Mouse (Mus musculus) stomach, embryonic 15.5 days (tissue): ENCODE measurements at regions not wholly inside any gene's neighbourhood (a gene's known extent, or its start where the extent isn't known, plus 50 kb on each side); places are given as distances from the start of the nearest gene placed in this dataset.
"Not testable (repeated sequence)": the region's sequence is repeated elsewhere in the genome, so short reads cannot be mapped to it uniquely, and the experiment has no call there.

ENCODE experiments used
- ATAC-seq: fragments of 200-750 bp; cut with Nextera tagmentation; 2 replicates; pipeline ENCODE4 v1.8.0; 2017; ENCODE audit warnings: low read depth, moderate number of reproducible peaks, moderate TSS enrichment; ENCODE audit not compliant: insufficient read depth, low FRiP score
- H3K27ac ChIP-seq: fragments of 300-500 bp; sonication (generic); 2 replicates; pipeline ENCODE4 v1.5.1; 2015; ENCODE audit warnings: mild to moderate bottlenecking, inconsistent platforms
- H3K27me3 ChIP-seq: fragments of 300-500 bp; sonication (generic); replicated peaks from 2 replicates; pipeline ENCODE4 v1.6.1; 2015; ENCODE audit warnings: inconsistent platforms
- H3K36me3 ChIP-seq: fragments of 300-500 bp; sonication (generic); 2 replicates; pipeline ENCODE4 v1.6.1; 2015; ENCODE audit warnings: inconsistent platforms
- H3K4me1 ChIP-seq: fragments of 300-500 bp; sonication (generic); 2 replicates; pipeline ENCODE4 v1.6.1; 2015; ENCODE audit warnings: inconsistent platforms
- H3K4me2 ChIP-seq: fragments of 300-500 bp; sonication (generic); 2 replicates; pipeline ENCODE4 v1.6.1; 2015; ENCODE audit warnings: mild to moderate bottlenecking, inconsistent platforms
- H3K4me3 ChIP-seq: fragments of 300-500 bp; sonication (generic); replicated peaks from 2 replicates; pipeline ENCODE4 v1.5.1; 2015; ENCODE audit warnings: inconsistent platforms
- H3K9ac ChIP-seq: fragments of 300-500 bp; sonication (generic); 2 replicates; pipeline ENCODE4 v1.6.1; 2015; ENCODE audit warnings: inconsistent platforms
- H3K9me3 ChIP-seq: fragments of 300-500 bp; sonication (generic); 2 replicates; pipeline ENCODE4 v1.6.1; 2016; ENCODE audit warnings: inconsistent platforms
- WGBS: fragments of 180-500 bp; shearing (Covaris S2); methylation state at CpG from one replicate; pipeline ENCODE4 v1.1.7; 2015; 5-methylcytosine and 5-hydroxymethylcytosine counted together

DNA sequence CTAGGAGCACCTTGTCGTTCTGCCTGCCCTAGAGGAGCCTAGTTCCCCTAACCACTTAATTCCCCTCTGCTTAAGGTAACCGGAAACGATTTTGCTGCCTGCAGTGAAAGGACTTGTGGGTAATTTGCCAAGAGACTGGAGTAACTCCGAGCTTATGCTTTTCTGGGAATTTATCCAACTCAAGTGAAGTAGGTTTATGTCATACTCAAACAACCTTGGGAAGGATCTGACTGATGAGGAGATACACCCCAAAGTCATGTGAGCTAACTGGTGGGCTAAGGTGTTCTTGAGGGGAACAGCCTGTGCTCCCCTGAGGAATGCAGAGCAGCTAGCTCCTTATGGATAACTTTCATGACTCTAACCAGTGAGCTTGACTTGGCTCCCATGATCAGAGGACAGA lies 155.7 kb upstream of the Ttc29 start:
- Histone ChIP-seq H3K4me3 (no peak overlapping the region), H3K9ac (no peak overlapping the region), H3K4me2 (no peak overlapping the region), H3K9me3 (no peaks in the 10 kb centered on the region), H3K4me1 (no peaks in the 10 kb centered on the region; the same call in 1 of the 2 replicates), H3K27me3 (no peaks in the 10 kb centered on the region), H3K27ac (no peak overlapping the region), H3K36me3 (no peaks in the 10 kb centered on the region)
- peak; percentile 35; the same call in 1 of the 2 replicates for ATAC-seq
- whole genome bisulfite sequencing = 49% methylated on average over 4 of the region's 4 CpGs

- H3K36me3 ChIP-seq = no peaks in the 10 kb centered on the region
- no peaks in the 10 kb centered on the region for H3K9me3 ChIP-seq
- no peak overlapping the region for H3K4me2 ChIP-seq
- no peaks in the 10 kb centered on the region for H3K27me3 ChIP-seq
- H3K4me1 ChIP-seq = no peaks in the 10 kb centered on the region
- H3K4me3 ChIP-seq = no peak overlapping the region
- no peak overlapping the region for H3K27ac ChIP-seq
- 44% methylated on average over 9 of the region's 9 CpGs for WGBS
- ATAC-seq = no peak
- H3K9ac ChIP-seq = no peak overlapping the region
Measured at GRCm38 (mm10) chr8:78061827-78062719, 151.0 kb upstream of the Ttc29 start.

- ATAC-seq = no peak
- no peak overlapping the region for H3K27ac ChIP-seq
- H3K36me3 ChIP-seq = no peaks in the 10 kb centered on the region
- no peak overlapping the region for H3K9ac ChIP-seq
- peak overlapping the region; percentile 14; the same call in 1 of the 2 replicates for H3K4me3 ChIP-seq
- H3K4me2 ChIP-seq = peak overlapping the region; percentile 49
- peaks cover 5% of the 10 kb centered on the region for H3K27me3 ChIP-seq
- 7% methylated on average over 13 of the region's 13 CpGs for WGBS
- H3K9me3 ChIP-seq = no peaks in the 10 kb centered on the region
- no peaks in the 10 kb centered on the region for H3K4me1 ChIP-seq
Measured at GRCm38 (mm10) chr8:78063529-78063928, 149.6 kb upstream of the Ttc29 start.

- H3K9ac ChIP-seq = no peak overlapping the region
- no peak for ATAC-seq
- peaks cover 5% of the 10 kb centered on the region for H3K27me3 ChIP-seq
- no peaks in the 10 kb centered on the region for H3K36me3 ChIP-seq
- WGBS = 29% methylated on average over 13 of the region's 13 CpGs
- no peaks in the 10 kb centered on the region for H3K9me3 ChIP-seq
- no peaks in the 10 kb centered on the region for H3K4me1 ChIP-seq
- H3K4me3 ChIP-seq = peak overlapping the region; percentile 14; the same call in 1 of the 2 replicates
- no peak overlapping the region for H3K27ac ChIP-seq
- peak overlapping the region; percentile 49 for H3K4me2 ChIP-seq
Measured at GRCm38 (mm10) chr8:78064161-78064560, 148.9 kb upstream of the Ttc29 start.

GRCm38 (mm10) chr8:78065890-78066493 lies 147.1 kb upstream of the Ttc29 start:
- H3K9me3 ChIP-seq = no peaks in the 10 kb centered on the region
- 42% methylated on average over 10 of the region's 10 CpGs for WGBS

GRCm38 (mm10) chr8:78068087-78068910 lies 144.8 kb upstream of the Ttc29 start:
- H3K27ac ChIP-seq = no peak overlapping the region

More at GRCm38 (mm10) chr8:78065890-78066493, 147.1 kb upstream of the Ttc29 start:
- ATAC-seq = no peak
- Histone ChIP-seq H3K4me3 (no peak overlapping the region), H3K27me3 (peaks cover 5% of the 10 kb centered on the region), H3K9ac (no peak overlapping the region), H3K36me3 (no peaks in the 10 kb centered on the region), H3K27ac (no peak overlapping the region), H3K4me2 (no peak overlapping the region), H3K4me1 (no peaks in the 10 kb centered on the region)

DNA sequence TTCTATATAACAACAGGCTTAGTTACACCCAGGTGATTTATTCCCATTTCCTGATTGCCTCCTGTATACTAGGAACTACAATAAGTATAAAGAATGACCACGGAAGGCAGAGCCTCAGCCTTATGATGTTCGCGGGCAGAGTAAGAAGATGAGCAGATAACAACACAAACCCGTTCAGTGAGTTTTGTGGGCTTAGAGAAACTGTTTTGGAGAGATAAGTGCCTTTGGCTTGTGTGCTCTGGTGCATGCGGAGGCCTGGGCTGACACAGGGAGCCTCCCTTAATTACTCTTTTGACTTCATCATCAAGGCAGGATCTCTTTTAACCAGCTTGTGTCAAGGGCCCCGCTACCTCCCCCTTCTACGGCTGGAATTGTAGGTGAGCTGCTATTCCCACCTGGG lies 139.3 kb upstream of the Ttc29 start:
- no peaks in the 10 kb centered on the region for H3K4me1 ChIP-seq
- ATAC-seq = no peak
- H3K4me2 ChIP-seq = no peak overlapping the region
- no peak overlapping the region for H3K27ac ChIP-seq
- H3K27me3 ChIP-seq = no peaks in the 10 kb centered on the region
- H3K9me3 ChIP-seq = no peaks in the 10 kb centered on the region
- no peak overlapping the region for H3K9ac ChIP-seq
- H3K36me3 ChIP-seq = no peaks in the 10 kb centered on the region
- 71% methylated on average over 7 of the region's 7 CpGs for WGBS
- no peak overlapping the region for H3K4me3 ChIP-seq

More at GRCm38 (mm10) chr8:78068087-78068910, 144.8 kb upstream of the Ttc29 start:
- no peak overlapping the region for H3K9ac ChIP-seq
- 31% methylated on average over 13 of the region's 13 CpGs for WGBS
- H3K36me3 ChIP-seq = no peaks in the 10 kb centered on the region
- peaks cover 5% of the 10 kb centered on the region for H3K27me3 ChIP-seq
- no peaks in the 10 kb centered on the region for H3K9me3 ChIP-seq
- H3K4me2 ChIP-seq = no peak overlapping the region
- no peak overlapping the region for H3K4me3 ChIP-seq
- no peaks in the 10 kb centered on the region for H3K4me1 ChIP-seq
- no peak for ATAC-seq

DNA sequence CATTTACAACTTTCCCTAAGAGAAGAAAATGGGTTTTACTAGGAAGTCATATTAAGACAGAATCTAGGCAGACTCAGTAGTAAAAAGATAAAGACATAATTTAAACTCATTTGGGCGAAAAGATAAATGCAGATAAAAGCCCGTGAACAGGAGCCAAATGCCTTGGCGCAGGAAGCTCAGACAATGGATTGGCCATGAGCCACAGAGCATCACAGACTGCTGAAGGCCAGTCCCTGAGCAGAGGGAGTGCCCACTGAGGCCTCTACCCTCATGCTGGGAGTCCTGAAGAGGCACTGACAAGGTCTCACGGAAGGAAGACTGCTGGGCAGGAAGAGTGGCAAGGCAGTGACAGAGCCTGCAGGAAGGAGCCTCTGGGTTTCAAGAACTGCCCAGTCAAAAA lies 136.0 kb upstream of the Ttc29 start:
- Histone ChIP-seq H3K36me3 (no peaks in the 10 kb centered on the region), H3K9ac (no peak overlapping the region), H3K27me3 (no peaks in the 10 kb centered on the region), H3K27ac (no peak overlapping the region), H3K4me3 (no peak overlapping the region), H3K9me3 (no peaks in the 10 kb centered on the region), H3K4me1 (no peaks in the 10 kb centered on the region), H3K4me2 (no peak overlapping the region)
- ATAC-seq = no peak
- 34% methylated on average over 4 of the region's 4 CpGs for whole genome bisulfite sequencing

DNA sequence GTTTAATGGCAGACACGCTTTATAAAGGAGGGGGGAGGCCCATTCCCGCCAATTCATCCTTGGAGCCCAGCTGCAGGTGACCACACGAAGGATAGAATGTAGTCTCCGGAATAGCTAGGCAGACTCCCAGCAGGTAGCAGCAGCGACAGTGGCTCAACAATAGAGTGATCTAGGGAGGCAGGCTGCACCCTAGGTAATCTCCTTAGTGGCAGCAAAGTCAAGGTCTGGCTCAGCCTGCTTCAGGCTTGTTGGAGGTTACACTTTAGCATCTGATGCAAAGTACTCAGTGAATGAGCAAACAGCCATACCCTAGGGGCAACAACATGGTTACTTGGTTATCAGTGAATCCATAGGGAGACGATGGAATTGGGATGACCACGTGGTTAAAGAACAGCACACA lies 131.7 kb upstream of the Ttc29 start:
- H3K36me3 ChIP-seq, H3K9ac ChIP-seq, H3K27me3 ChIP-seq, H3K4me3 ChIP-seq, H3K4me1 ChIP-seq, H3K9me3 ChIP-seq, H3K27ac ChIP-seq, ATAC-seq, H3K4me2 ChIP-seq: not testable (repeated sequence)
- 59% methylated on average over 7 of the region's 7 CpGs for WGBS

GRCm38 (mm10) chr8:78083012-78083411 lies 130.1 kb upstream of the Ttc29 start:
- no peak overlapping the region for H3K4me3 ChIP-seq
- H3K9me3 ChIP-seq = no peaks in the 10 kb centered on the region
- 69% methylated on average over 2 of the region's 2 CpGs for WGBS
- no peak overlapping the region for H3K4me2 ChIP-seq
- H3K27ac ChIP-seq = no peak overlapping the region
- H3K9ac ChIP-seq = no peak overlapping the region
- no peaks in the 10 kb centered on the region for H3K36me3 ChIP-seq
- no peaks in the 10 kb centered on the region for H3K4me1 ChIP-seq
- no peak for ATAC-seq
- H3K27me3 ChIP-seq = no peaks in the 10 kb centered on the region

- no peak for ATAC-seq
- Histone ChIP-seq H3K9me3 (no peaks in the 10 kb centered on the region), H3K4me3 (no peak overlapping the region), H3K27ac (no peak overlapping the region), H3K4me1 (no peaks in the 10 kb centered on the region), H3K27me3 (no peaks in the 10 kb centered on the region), H3K9ac (no peak overlapping the region), H3K4me2 (no peak overlapping the region), H3K36me3 (no peaks in the 10 kb centered on the region)
- 92% methylated on average over 3 of the region's 3 CpGs for WGBS
Measured at GRCm38 (mm10) chr8:78086361-78086760, 126.7 kb upstream of the Ttc29 start.
